Mouse (Mus musculus) myocyte (in vitro differentiated cells): Measurements from ENCODE around the gene Arhgef12. TPM values are rescaled to one million over a fixed set of nuclear protein-coding genes. Genes with fewer than 3 reads are reported as not detected.
A peak's percentile ranks its signal among the peaks of the same experiment; 100 is the strongest.

Experiments used
- H3K27me3 ChIP-seq: one replicate; pipeline ENCODE4 v1.6.1; 2011; ENCODE audit not compliant: control insufficient read depth, insufficient read depth, insufficient read length
- H3K36me3 ChIP-seq: one replicate; pipeline ENCODE4 v1.6.1; 2011; ENCODE audit not compliant: control insufficient read depth, insufficient read depth
- H3K4me2 ChIP-seq: one replicate; pipeline ENCODE4 v1.6.1; 2011; ENCODE audit warnings: low read depth, control low read depth
- H3K4me3 ChIP-seq: one replicate; pipeline ENCODE4 v1.5.1; 2011; ENCODE audit warnings: mild to moderate bottlenecking, control low read depth, moderate library complexity
- H3K79me2 ChIP-seq: one replicate; pipeline ENCODE4 v1.6.1; 2011; ENCODE audit not compliant: control insufficient read depth, insufficient read depth
- H3ac ChIP-seq: one replicate; pipeline ENCODE4 v1.6.1; 2011; ENCODE audit not compliant: control insufficient read depth, insufficient read length
- CEBPB ChIP-seq: IDR thresholded peaks from 2 replicates; pipeline ENCODE4 v1.6.1; 2011; ENCODE audit warnings: mild to moderate bottlenecking, moderate library complexity; ENCODE audit not compliant: poor library complexity, insufficient read depth, severe bottlenecking
- E2F4 ChIP-seq: IDR thresholded peaks from one replicate; pipeline ENCODE4 v1.6.1; 2011; ENCODE audit warnings: mild to moderate bottlenecking, control low read depth, moderate library complexity; ENCODE audit not compliant: insufficient read depth
- MAX ChIP-seq: IDR thresholded peaks from one replicate; pipeline ENCODE4 v1.6.1; 2011; ENCODE audit warnings: low read depth, mild to moderate bottlenecking, control low read depth
- MYOD1 ChIP-seq, 3 experiments: IDR thresholded peaks; one replicate each; pipeline ENCODE4 v1.6.1; 2011; ENCODE audit warnings: control low read depth in 2 of 3, low read depth in 2 of 3, mild to moderate bottlenecking in 2 of 3, moderate library complexity in 1 of 3; ENCODE audit not compliant: insufficient read length in 2 of 3, control insufficient read depth in 1 of 3
- MYOG ChIP-seq, 3 experiments: IDR thresholded peaks; one replicate each; pipeline ENCODE4 v1.6.1; 2011; ENCODE audit warnings: control low read depth in 2 of 3, low read depth in 2 of 3, mild to moderate bottlenecking in 2 of 3; ENCODE audit not compliant: insufficient read length in 2 of 3, control insufficient read depth in 1 of 3, insufficient read depth in 1 of 3
- POLR2A ChIP-seq: IDR thresholded peaks from one replicate; pipeline ENCODE4 v1.6.1; 2011; ENCODE audit warnings: low read depth, mild to moderate bottlenecking, control low read depth, moderate library complexity; ENCODE audit not compliant: insufficient read length
- POLR2AphosphoS2 ChIP-seq: IDR thresholded peaks from one replicate; pipeline ENCODE4 v1.6.1; 2011; ENCODE audit warnings: low read depth, control low read depth; ENCODE audit not compliant: insufficient read length
- REST ChIP-seq: IDR thresholded peaks from one replicate; pipeline ENCODE4 v1.6.1; 2011; ENCODE audit warnings: mild to moderate bottlenecking, control low read depth, moderate library complexity; ENCODE audit not compliant: insufficient read depth, insufficient read length
- SRF ChIP-seq: IDR thresholded peaks from one replicate; pipeline ENCODE4 v1.6.1; 2011; ENCODE audit warnings: low read depth; ENCODE audit not compliant: control insufficient read depth, insufficient read length
- TCF12 ChIP-seq: IDR thresholded peaks from one replicate; pipeline ENCODE4 v1.6.1; 2011; ENCODE audit warnings: mild to moderate bottlenecking, control low read depth; ENCODE audit not compliant: poor library complexity, insufficient read depth, severe bottlenecking
- TCF3 ChIP-seq: IDR thresholded peaks from one replicate; pipeline ENCODE4 v1.6.1; 2011; ENCODE audit warnings: low read depth, control low read depth; ENCODE audit not compliant: insufficient read length
- USF1 ChIP-seq: IDR thresholded peaks from one replicate; pipeline ENCODE4 v1.6.1; 2011; ENCODE audit warnings: low read depth, mild to moderate bottlenecking, control low read depth, moderate library complexity
- polyA plus RNA-seq: library from polyadenylated mRNA; unstranded; fragments of >200 nt; fragmentation: generic; extraction: Trizol; gene quantifications from one replicate; pipeline ENCODE4 v1.2.1, GENCODE M21; 2012; ENCODE audit warnings: missing spikeins

Gene Arhgef12
- polyA plus RNA-seq, 1 experiment: 12.9 TPM

DNA sequence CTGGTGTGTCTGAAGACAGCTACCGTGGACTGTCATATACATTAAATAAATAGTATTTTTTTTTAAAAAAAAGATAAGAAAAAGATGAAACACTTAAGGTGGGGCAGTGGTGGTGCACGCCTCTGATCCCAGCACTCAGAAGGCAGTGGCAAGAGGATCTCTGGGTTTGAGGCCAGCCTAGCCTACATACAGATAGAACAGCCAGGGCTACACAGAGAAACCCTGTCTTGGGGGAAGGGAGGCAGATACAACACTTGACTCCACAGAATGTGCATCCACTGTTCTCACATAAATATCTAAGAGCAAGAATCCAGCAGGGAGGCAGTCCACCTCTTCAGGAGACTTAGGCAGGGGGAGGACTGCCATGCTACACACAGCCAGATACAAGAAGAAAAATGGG, 4.1 kb downstream of the Arhgef12 start:
- no peak overlapping the region for H3ac ChIP-seq
- peak overlapping the region; percentile 91 for H3K4me3 ChIP-seq
- H3K36me3 ChIP-seq: no peaks in the 10 kb centered on the region
- H3K79me2 ChIP-seq: peaks cover 72% of the 10 kb centered on the region
- H3K27me3 ChIP-seq: no peaks in the 10 kb centered on the region
- peak overlapping the region; percentile 91 for H3K4me2 ChIP-seq
- TF ChIP-seq E2F4 (no peak), POLR2A (no peak)

DNA sequence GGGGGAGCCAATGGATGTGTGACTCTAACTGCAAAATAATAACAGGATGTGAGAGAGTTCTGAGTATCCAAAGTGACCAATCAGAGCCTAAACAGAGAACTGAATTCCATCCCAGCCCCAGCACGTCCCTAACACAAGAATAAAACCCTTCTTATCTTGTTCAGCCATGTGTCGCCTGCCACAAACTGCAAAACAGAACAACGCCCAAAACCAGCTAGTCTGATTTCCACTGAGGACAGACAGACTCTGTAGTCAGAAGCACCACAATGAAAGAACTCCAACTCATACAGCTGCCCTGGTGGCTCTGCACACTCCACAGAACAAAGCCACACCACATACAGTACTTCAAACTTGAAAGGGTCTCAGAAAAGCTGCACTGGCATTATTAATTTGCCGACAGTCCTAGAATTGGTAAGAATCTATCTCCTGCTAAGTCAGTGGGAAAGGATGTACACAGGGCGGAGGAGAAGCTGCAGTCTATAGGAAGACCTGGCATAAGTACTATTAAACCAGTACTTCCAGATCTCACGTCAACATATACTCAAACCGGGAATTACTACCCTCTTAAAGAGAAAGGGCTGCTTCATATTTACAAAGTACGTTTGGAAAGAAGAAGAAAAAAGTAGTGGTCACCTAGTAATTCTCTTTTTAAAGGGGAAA, 5.0 kb downstream of the Arhgef12 start:
- H3K4me3 ChIP-seq: no peak overlapping the region
- H3K79me2 ChIP-seq: peaks cover 81% of the 10 kb centered on the region
- no peak overlapping the region for H3ac ChIP-seq
- peak overlapping the region; percentile 91 for H3K4me2 ChIP-seq
- TF ChIP-seq E2F4: no peak
- H3K36me3 ChIP-seq: no peaks in the 10 kb centered on the region
- no peaks in the 10 kb centered on the region for H3K27me3 ChIP-seq

- Histone ChIP-seq H3K36me3 (no peaks in the 10 kb centered on the region), H3ac (no peak overlapping the region), H3K79me2 (peaks cover 95% of the 10 kb centered on the region), H3K27me3 (no peaks in the 10 kb centered on the region), H3K4me3 (no peak overlapping the region), H3K4me2 (peak overlapping the region; percentile 49)
- TF ChIP-seq POLR2AphosphoS2 (no peak), POLR2A (no peak), SRF (no peak), MYOG (IDR thresholded peaks at IDR 0.05; ENCODE audit: control insufficient read depth in 1 of 3, insufficient read depth in 1 of 3, insufficient read length in 2 of 3, low read depth in 2 of 3) (no peak), REST (no peak), TCF12 (no peak), MYOD1 (IDR thresholded peaks at IDR 0.05; ENCODE audit: control insufficient read depth in 1 of 3, insufficient read length in 2 of 3, low read depth in 2 of 3) (no peak), USF1 (no peak), CEBPB (no peak), MAX (no peak), TCF3 (no peak), E2F4 (no peak)
These were observed 8.1 kb downstream of the Arhgef12 start for GRCm38 (mm10) chr9:43098922-43099321.

GRCm38 (mm10) chr9:43097801-43098557, 9.1 kb downstream of the Arhgef12 start:
- no peaks in the 10 kb centered on the region for H3K36me3 ChIP-seq

DNA sequence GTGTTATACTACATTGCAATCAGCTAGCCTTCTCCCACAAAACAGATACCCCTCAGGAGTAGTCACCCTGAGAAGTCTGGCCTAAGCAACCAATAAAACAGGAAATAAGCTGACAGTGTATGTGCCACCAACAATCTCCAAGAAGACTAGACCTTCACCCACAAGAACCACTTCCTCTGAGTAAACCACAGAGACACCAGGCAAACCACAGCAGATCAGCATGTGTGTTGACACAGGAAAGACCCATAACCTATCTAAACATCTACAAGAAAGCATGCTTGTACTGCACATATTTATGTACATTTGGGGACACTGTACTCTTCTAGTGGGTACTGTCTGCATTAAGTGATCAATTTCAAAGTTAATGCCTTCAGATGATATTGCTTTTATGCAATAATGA, 10.7 kb downstream of the Arhgef12 start:
- peak overlapping the region; percentile 1 for H3K4me2 ChIP-seq
- H3K4me3 ChIP-seq: no peak overlapping the region
- no peak overlapping the region for H3ac ChIP-seq
- no peak for TF ChIP-seq POLR2A
- no peak for TF ChIP-seq USF1
- TF ChIP-seq MYOG (IDR thresholded peaks at IDR 0.05; ENCODE audit: control insufficient read depth in 1 of 3, insufficient read depth in 1 of 3, insufficient read length in 2 of 3, low read depth in 2 of 3): no peak
- no peak for TF ChIP-seq MYOD1 (IDR thresholded peaks at IDR 0.05; ENCODE audit: control insufficient read depth in 1 of 3, insufficient read length in 2 of 3, low read depth in 2 of 3)
- TF ChIP-seq TCF3: no peak
- no peak for TF ChIP-seq REST
- TF ChIP-seq POLR2AphosphoS2: no peak
- no peak for TF ChIP-seq CEBPB
- TF ChIP-seq MAX: no peak
- TF ChIP-seq TCF12: no peak
- no peak for TF ChIP-seq E2F4
- no peak for TF ChIP-seq SRF
- H3K79me2 ChIP-seq: peaks cover 96% of the 10 kb centered on the region
- no peaks in the 10 kb centered on the region for H3K36me3 ChIP-seq
- no peaks in the 10 kb centered on the region for H3K27me3 ChIP-seq

More at GRCm38 (mm10) chr9:43097801-43098557, 9.1 kb downstream of the Arhgef12 start:
- TF ChIP-seq REST (no peak), TCF3 (no peak), TCF12 (no peak), MYOD1 (IDR thresholded peaks at IDR 0.05; ENCODE audit: control insufficient read depth in 1 of 3, insufficient read length in 2 of 3, low read depth in 2 of 3) (no peak), USF1 (no peak), CEBPB (no peak), POLR2AphosphoS2 (no peak), SRF (no peak), E2F4 (no peak), MYOG (IDR thresholded peaks at IDR 0.05; ENCODE audit: control insufficient read depth in 1 of 3, insufficient read depth in 1 of 3, insufficient read length in 2 of 3, low read depth in 2 of 3) (no peak), POLR2A (no peak), MAX (no peak)
- no peak overlapping the region for H3K4me3 ChIP-seq
- H3K4me2 ChIP-seq: peak overlapping the region; percentile 49
- peaks cover 95% of the 10 kb centered on the region for H3K79me2 ChIP-seq
- H3ac ChIP-seq: no peak overlapping the region
- no peaks in the 10 kb centered on the region for H3K27me3 ChIP-seq
